Mouse (Mus musculus) forebrain, postnatal 0 days (tissue): Measurements from ENCODE around the gene Sdha. TPM values are rescaled to one million over a fixed set of nuclear protein-coding genes. Genes with fewer than 3 reads are reported as not detected.
A peak's percentile ranks its signal among the peaks of the same experiment; 100 is the strongest.

Experiments
- ATAC-seq: fragments of 200-750 bp; cut with Nextera tagmentation; 2 replicates; pipeline ENCODE4 v1.8.0; 2017; ENCODE audit warnings: mild to moderate bottlenecking, moderate library complexity
- DNase-seq: peaks from one replicate; pipeline ENCODE4 v3.0.0-alpha.2; 2015
- H3K27ac ChIP-seq: fragments of 300-500 bp; sonication (generic); 2 replicates; pipeline ENCODE4 v1.5.1; 2014; ENCODE audit warnings: low read depth, mild to moderate bottlenecking, antibody characterized with exemption, low read length, moderate library complexity, mixed read lengths
- H3K27me3 ChIP-seq: fragments of 300-500 bp; sonication (generic); 2 replicates; pipeline ENCODE4 v1.6.1; 2014; ENCODE audit warnings: mild to moderate bottlenecking, low read length, mixed read lengths; ENCODE audit not compliant: insufficient read depth
- H3K36me3 ChIP-seq: fragments of 300-500 bp; sonication (generic); 2 replicates; pipeline ENCODE4 v1.6.1; 2014; ENCODE audit warnings: mild to moderate bottlenecking, moderate library complexity; ENCODE audit not compliant: insufficient read depth
- H3K4me1 ChIP-seq: fragments of 300-500 bp; sonication (generic); 2 replicates; pipeline ENCODE4 v1.6.1; 2014; ENCODE audit warnings: antibody characterized with exemption; ENCODE audit not compliant: insufficient read depth
- H3K4me2 ChIP-seq: fragments of 300-500 bp; sonication (generic); 2 replicates; pipeline ENCODE4 v1.6.1; 2014; ENCODE audit warnings: low read depth, mild to moderate bottlenecking, moderate library complexity
- H3K4me3 ChIP-seq: fragments of 300-500 bp; sonication (generic); 2 replicates; pipeline ENCODE4 v1.5.1; 2014; ENCODE audit warnings: low read depth, low read length, mixed read lengths
- H3K9ac ChIP-seq: fragments of 300-500 bp; sonication (generic); 2 replicates; pipeline ENCODE4 v1.6.1; 2014; ENCODE audit warnings: mild to moderate bottlenecking
- H3K9me3 ChIP-seq: fragments of 300-500 bp; sonication (generic); 2 replicates; pipeline ENCODE4 v1.6.1; 2016; ENCODE audit warnings: low read length
- CTCF ChIP-seq: sonication (generic); IDR thresholded peaks from 2 replicates; pipeline ENCODE4 v1.5.1; 2016; ENCODE audit warnings: antibody characterized with exemption, control low read depth, low read depth
- WGBS: fragments of 180-500 bp; shearing (Covaris S2); extraction: QIAGEN DNeasy Blood & Tissue Kit; methylation state at CpG from one replicate; pipeline ENCODE4 v1.1.7; 2014; 5-methylcytosine and 5-hydroxymethylcytosine counted together
- polyA plus RNA-seq: library from polyadenylated mRNA; unstranded; fragments of >200 nt; fragmentation: Nextera tagmentation; extraction: Ambion mirVana; gene quantifications from 2 replicates; pipeline ENCODE4 v1.2.1, GENCODE M21; 2015
- total RNA-seq: library from RNA; depleted of rRNA; stranded (reverse); fragments of >200 nt; gene quantifications from 2 replicates; pipeline ENCODE4 v1.2.3, GENCODE M21; 2014

The Sdha gene
- total and polyA plus RNA-seq, 2 experiments from 2014 or later = 91.5 to 179 TPM

- DNase-seq = no peak
- no peak for ATAC-seq
- no peak for TF ChIP-seq CTCF
- Histone ChIP-seq H3K4me2 (no peak overlapping the region), H3K27me3 (no peaks in the 10 kb centered on the region), H3K9me3 (no peaks in the 10 kb centered on the region), H3K36me3 (peaks cover 64% of the 10 kb centered on the region), H3K9ac (no peak overlapping the region), H3K4me3 (no peak overlapping the region), H3K4me1 (no peaks in the 10 kb centered on the region), H3K27ac (no peak overlapping the region)
Measured at GRCm38 (mm10) chr13:74329321-74329720, 20.8 kb downstream of the Sdha start.

GRCm38 (mm10) chr13:74317170-74317849, 32.8 kb downstream of the Sdha start, which contains the start of gene Pdcd6:
Pdcd6 (minus strand) TSS chr13:74317580.
- DNase-seq (peak; percentile 89), ATAC-seq (peak; percentile 98)
- peak within 1 kb of the TSS; percentile 78 for H3K27ac ChIP-seq
- peak within 1 kb of the TSS; percentile 72 for H3K4me3 ChIP-seq
- H3K36me3 ChIP-seq = peaks cover 28% of the 10 kb centered on the region
- no peaks in the 10 kb centered on the region for H3K27me3 ChIP-seq
- under 1% methylated on average over 36 of the region's 36 CpGs for WGBS
- 0 out of 2 replicates have a peak, but pooled peaks cover 7% of the 10 kb centered on the region for H3K4me1 ChIP-seq
- H3K4me2 ChIP-seq = peak within 1 kb of the TSS; percentile 90
- H3K9ac ChIP-seq = peak within 1 kb of the TSS; percentile 90
- no peak for TF ChIP-seq CTCF
- no peaks in the 10 kb centered on the region for H3K9me3 ChIP-seq

- 3% methylated on average over 15 of the region's 15 CpGs for WGBS
- Histone ChIP-seq H3K4me3 (peak overlapping the region; percentile 72), H3K27me3 (no peaks in the 10 kb centered on the region), H3K4me2 (peak overlapping the region; percentile 90), H3K9me3 (no peaks in the 10 kb centered on the region), H3K9ac (peak overlapping the region; percentile 90), H3K36me3 (peaks cover 24% of the 10 kb centered on the region), H3K27ac (peak overlapping the region; percentile 78), H3K4me1 (0 out of 2 replicates have a peak, but pooled peaks cover 7% of the 10 kb centered on the region)
- DNase-seq (no peak), ATAC-seq (no peak)
- TF ChIP-seq CTCF = no peak
Measured at GRCm38 (mm10) chr13:74316789-74317169, 33.3 kb downstream of the Sdha start.

- no peaks in the 10 kb centered on the region for H3K27me3 ChIP-seq
- H3K9me3 ChIP-seq = no peaks in the 10 kb centered on the region
- peak overlapping the region; percentile 90 for H3K4me2 ChIP-seq
- ATAC-seq = no peak
- H3K9ac ChIP-seq = peak overlapping the region; percentile 90
- H3K27ac ChIP-seq = peak overlapping the region; percentile 78; the same call in 1 of the 2 replicates
- H3K4me3 ChIP-seq = peak overlapping the region; percentile 72
- TF ChIP-seq CTCF = no peak
- DNase-seq = no peak
- 28% methylated on average over 4 of the region's 4 CpGs for WGBS
- H3K4me1 ChIP-seq = 0 out of 2 replicates have a peak, but pooled peaks cover 7% of the 10 kb centered on the region
- H3K36me3 ChIP-seq = peaks cover 24% of the 10 kb centered on the region
Measured at GRCm38 (mm10) chr13:74316386-74316785, 33.7 kb downstream of the Sdha start.

GRCm38 (mm10) chr13:74314616-74315015, 35.5 kb downstream of the Sdha start:
- Histone ChIP-seq H3K4me3 (no peak overlapping the region), H3K4me1 (0 out of 2 replicates have a peak, but pooled peaks cover 7% of the 10 kb centered on the region), H3K27ac (no peak overlapping the region), H3K9ac (no peak overlapping the region), H3K4me2 (no peak overlapping the region), H3K27me3 (no peaks in the 10 kb centered on the region), H3K36me3 (peaks cover 30% of the 10 kb centered on the region), H3K9me3 (no peaks in the 10 kb centered on the region)
- DNase-seq = no peak
- 96% methylated on average over 3 of the region's 3 CpGs for WGBS
- no peak for ATAC-seq
- no peak for TF ChIP-seq CTCF

GRCm38 (mm10) chr13:74305780-74306179, 44.3 kb downstream of the Sdha start:
- no peak overlapping the region for H3K4me3 ChIP-seq
- ATAC-seq = no peak
- H3K9ac ChIP-seq = no peak overlapping the region
- H3K4me1 ChIP-seq = no peaks in the 10 kb centered on the region
- H3K27ac ChIP-seq = no peak overlapping the region
- no peaks in the 10 kb centered on the region for H3K27me3 ChIP-seq
- no peak for TF ChIP-seq CTCF
- H3K36me3 ChIP-seq = peaks cover 70% of the 10 kb centered on the region
- no peak for DNase-seq
- no peaks in the 10 kb centered on the region for H3K9me3 ChIP-seq
- WGBS = 97% methylated on average over 1 of the region's 1 CpGs
- H3K4me2 ChIP-seq = no peak overlapping the region

GRCm38 (mm10) chr13:74305380-74305779, 44.7 kb downstream of the Sdha start:
- no peaks in the 10 kb centered on the region for H3K9me3 ChIP-seq
- H3K4me2 ChIP-seq = no peak overlapping the region
- no peak overlapping the region for H3K4me3 ChIP-seq
- no peak overlapping the region for H3K9ac ChIP-seq
- ATAC-seq (no peak), DNase-seq (no peak)
- 87% methylated on average over 6 of the region's 6 CpGs for WGBS
- H3K27ac ChIP-seq = no peak overlapping the region
- no peaks in the 10 kb centered on the region for H3K4me1 ChIP-seq
- H3K36me3 ChIP-seq = peaks cover 66% of the 10 kb centered on the region
- TF ChIP-seq CTCF = no peak
- H3K27me3 ChIP-seq = no peaks in the 10 kb centered on the region
